ENCODE assay signal across 9 mouse cellular contexts in genomic region chr17:29305058-29305806, GRCm38 (mm10). TPM values are rescaled to one million over a fixed set of nuclear protein-coding genes. Genes with fewer than 3 reads are reported as not detected.
DNase-seq lines count a peak whose midpoint lies in the region; ATAC-seq and TF ChIP-seq lines count a peak whose summit lies in the region.
"Had no signal": no experiment of that assay in that cellular context is flagged by ENCODE, and none has a peak within 500 bp of the region (broad histone marks: within the 10 kb centered on the region; RNA-seq: fewer than 3 reads in every experiment).

No protein-coding gene starts in this region.

- no peak overlapping the region for H3K9ac ChIP-seq in forebrain, embryonic 11.5 days (ENCODE audit: low read length)
- no peak overlapping the region for H3K9ac ChIP-seq in forebrain, postnatal 0 days
- H3K9ac ChIP-seq in limb, embryonic 14.5 days (ENCODE audit: low read depth, low read length, severe bottlenecking): 0 out of 2 replicates have a peak overlapping the region, but pooled peaks have one; percentile 12

- peak; percentile 60 for DNase-seq in forebrain, embryonic 11.5 days (ENCODE audit: low spot score)
- DNase-seq in forebrain, postnatal 0 days: no peak
- DNase-seq in brain, adult 2 months (ENCODE audit: low read depth, low spot score): peak; percentile 45
- DNase-seq in heart, adult 9 months (ENCODE audit: low spot score in 2 of 2): peak; percentile 56 to 61
- DNase-seq in limb, embryonic 14.5 days (ENCODE audit: low spot score): peak; percentile 49
- DNase-seq in frontal cortex, postnatal 10 days (ENCODE audit: low spot score in 2 of 2): no peak
- no peak for DNase-seq in adrenal gland, postnatal 4 days (ENCODE audit: low spot score in 2 of 2)
- DNase-seq in right cerebral cortex, postnatal 10 days (ENCODE audit: low spot score in 2 of 2): no peak

- 31% methylated on average over 15 of the region's 15 CpGs for WGBS in forebrain, embryonic 11.5 days
- 27% methylated on average over 15 of the region's 15 CpGs for WGBS in forebrain, postnatal 0 days
- 14% methylated on average over 15 of the region's 15 CpGs for WGBS in limb, embryonic 14.5 days

- H3K9me3 ChIP-seq in forebrain, embryonic 11.5 days (ENCODE audit: control insufficient read depth, low read length): no peaks in the 10 kb centered on the region
- H3K9me3 ChIP-seq in forebrain, postnatal 0 days (ENCODE audit: low read length): no peaks in the 10 kb centered on the region
- no peaks in the 10 kb centered on the region for H3K9me3 ChIP-seq in limb, embryonic 14.5 days (ENCODE audit: control insufficient read depth, low read length)

- H3K4me2 ChIP-seq in forebrain, embryonic 11.5 days (ENCODE audit: low read depth, low read length, severe bottlenecking): no peak overlapping the region
- H3K4me2 ChIP-seq in forebrain, postnatal 0 days (ENCODE audit: low read depth): no peak overlapping the region
- H3K4me2 ChIP-seq in limb, embryonic 14.5 days (replicated peaks; ENCODE audit: low read depth, low read length, severe bottlenecking): peak overlapping the region; percentile 10

- H3K27me3 ChIP-seq in forebrain, embryonic 11.5 days (ENCODE audit: control insufficient read depth, insufficient read depth, low read length): no peaks in the 10 kb centered on the region
- H3K27me3 ChIP-seq in forebrain, postnatal 0 days (ENCODE audit: insufficient read depth, low read length): no peaks in the 10 kb centered on the region
- H3K27me3 ChIP-seq in limb, embryonic 14.5 days (ENCODE audit: control insufficient read depth, insufficient read depth, low read length): no peaks in the 10 kb centered on the region

- H3K27ac ChIP-seq in forebrain, embryonic 11.5 days (ENCODE audit: low read depth, low read length): no peak overlapping the region
- H3K27ac ChIP-seq in forebrain, postnatal 0 days (ENCODE audit: low read depth, low read length): no peak overlapping the region
- H3K27ac ChIP-seq in limb, embryonic 14.5 days (replicated peaks; ENCODE audit: low read depth, low read length): peak overlapping the region; percentile 43; the same call in 1 of the 2 replicates

- H3K4me1 ChIP-seq in forebrain, embryonic 11.5 days (replicated peaks; ENCODE audit: control insufficient read depth, insufficient read depth, low read length): peaks cover 4% of the 10 kb centered on the region; the same call in 1 of the 2 replicates
- H3K4me1 ChIP-seq in forebrain, postnatal 0 days (ENCODE audit: insufficient read depth): no peaks in the 10 kb centered on the region
- peaks cover 37% of the 10 kb centered on the region for H3K4me1 ChIP-seq in limb, embryonic 14.5 days (ENCODE audit: control insufficient read depth, insufficient read depth, low read length)

- ATAC-seq in forebrain, embryonic 11.5 days (replicated peaks; ENCODE audit: low FRiP score): no peak
- no peak for ATAC-seq in forebrain, postnatal 0 days
- no peak for ATAC-seq in limb, embryonic 14.5 days (ENCODE audit: low FRiP score, low read depth)

- no peak for TF ChIP-seq POLR2A in limb, embryonic 14.5 days (IDR thresholded peaks at IDR 0.05; ENCODE audit: borderline replicate concordance, extremely low read depth, insufficient read depth, insufficient read length)

- peaks cover 1% of the 10 kb centered on the region for H3K36me3 ChIP-seq in forebrain, embryonic 11.5 days (ENCODE audit: control insufficient read depth, insufficient read depth, low read length)
- H3K36me3 ChIP-seq in forebrain, postnatal 0 days (ENCODE audit: insufficient read depth): peaks cover 15% of the 10 kb centered on the region
- peaks cover 7% of the 10 kb centered on the region for H3K36me3 ChIP-seq in limb, embryonic 14.5 days (ENCODE audit: control insufficient read depth, insufficient read depth, low read length)

- H3K4me3 ChIP-seq in forebrain, embryonic 11.5 days (ENCODE audit: low read depth, low read length): no peak overlapping the region
- H3K4me3 ChIP-seq in forebrain, postnatal 0 days (ENCODE audit: low read depth, low read length): no peak overlapping the region
- no peak overlapping the region for H3K4me3 ChIP-seq in limb, embryonic 14.5 days (replicated peaks; ENCODE audit: low read length)
- H3K4me3 ChIP-seq: megakaryocyte, embryonic 14.5 days had no signal

- no peak for TF ChIP-seq CTCF in forebrain, postnatal 0 days (IDR thresholded peaks at IDR 0.05; ENCODE audit: low read depth)

RNA-seq across cellular contexts. Expression of gene Pi16, which starts 12.2 kb away (rescaled TPM):
- polyA plus RNA-seq in forebrain, embryonic 11.5 days (2014; fragmentation: Nextera tagmentation; extraction: Ambion mirVana): 0.59 and 0.72 TPM in 2 replicates
- total RNA-seq in forebrain, postnatal 0 days (2014; rRNA removed): 3.5 and 5.7 TPM in 2 replicates
- polyA plus RNA-seq in forebrain, postnatal 0 days (2015; fragmentation: Nextera tagmentation; extraction: Ambion mirVana): 1.7 and 2.0 TPM in 2 replicates
- 2.0 and 2.6 TPM in 2 replicates for polyA plus RNA-seq in limb, embryonic 14.5 days (2012; rRNA removed)
- 1.4 and 2.2 TPM in 2 replicates for polyA plus RNA-seq in limb, embryonic 14.5 days (2014; fragmentation: Nextera tagmentation; extraction: Ambion mirVana)
- total RNA-seq in adrenal gland, postnatal 4 days (2021): 10 to 100 TPM; 11.3 to 13.3 TPM

RNA-seq across cellular contexts. Expression of gene BC004004, which starts 36.6 kb away (rescaled TPM):
- polyA plus RNA-seq in forebrain, embryonic 11.5 days (2014; fragmentation: Nextera tagmentation; extraction: Ambion mirVana): 58.2 and 61.5 TPM in 2 replicates
- 121 and 128 TPM in 2 replicates for total RNA-seq in forebrain, postnatal 0 days (2014; rRNA removed)
- 153 and 174 TPM in 2 replicates for polyA plus RNA-seq in forebrain, postnatal 0 days (2015; fragmentation: Nextera tagmentation; extraction: Ambion mirVana)
- 58.7 and 64.6 TPM in 2 replicates for polyA plus RNA-seq in limb, embryonic 14.5 days (2012; rRNA removed)
- polyA plus RNA-seq in limb, embryonic 14.5 days (2014; fragmentation: Nextera tagmentation; extraction: Ambion mirVana): 85.3 and 87.6 TPM in 2 replicates
- 100 to 1,000 TPM; 115 to 116 TPM for total RNA-seq in adrenal gland, postnatal 4 days (2021)

RNA-seq across cellular contexts. Expression of gene Ppil1, which starts 41.2 kb away (rescaled TPM):
- polyA plus RNA-seq in forebrain, embryonic 11.5 days (2014; fragmentation: Nextera tagmentation; extraction: Ambion mirVana): 180 and 188 TPM in 2 replicates
- total RNA-seq in forebrain, postnatal 0 days (2014; rRNA removed): 67.8 and 79.7 TPM in 2 replicates
- polyA plus RNA-seq in forebrain, postnatal 0 days (2015; fragmentation: Nextera tagmentation; extraction: Ambion mirVana): 103 and 106 TPM in 2 replicates
- polyA plus RNA-seq in limb, embryonic 14.5 days (2012; rRNA removed): 76.5 and 78.5 TPM in 2 replicates
- 130 and 132 TPM in 2 replicates for polyA plus RNA-seq in limb, embryonic 14.5 days (2014; fragmentation: Nextera tagmentation; extraction: Ambion mirVana)
- 10 to 100 TPM; 31.2 to 33.2 TPM for total RNA-seq in adrenal gland, postnatal 4 days (2021)

RNA-seq across cellular contexts. Expression of gene Mtch1, which starts 42.5 kb away (rescaled TPM):
- polyA plus RNA-seq in forebrain, embryonic 11.5 days (2014; fragmentation: Nextera tagmentation; extraction: Ambion mirVana): 332 and 420 TPM in 2 replicates
- total RNA-seq in forebrain, postnatal 0 days (2014; rRNA removed): 556 and 595 TPM in 2 replicates
- polyA plus RNA-seq in forebrain, postnatal 0 days (2015; fragmentation: Nextera tagmentation; extraction: Ambion mirVana): 459 and 504 TPM in 2 replicates
- 469 and 541 TPM in 2 replicates for polyA plus RNA-seq in limb, embryonic 14.5 days (2012; rRNA removed)
- 420 and 443 TPM in 2 replicates for polyA plus RNA-seq in limb, embryonic 14.5 days (2014; fragmentation: Nextera tagmentation; extraction: Ambion mirVana)
- total RNA-seq in adrenal gland, postnatal 4 days (2021): 100 to 1,000 TPM; 309 to 341 TPM

RNA-seq across cellular contexts. Expression of gene Fgd2, which starts 55.5 kb away (rescaled TPM):
- polyA plus RNA-seq in forebrain, embryonic 11.5 days (2014; fragmentation: Nextera tagmentation; extraction: Ambion mirVana): 2.4 TPM in 2 replicates
- 15.9 and 17.3 TPM in 2 replicates for total RNA-seq in forebrain, postnatal 0 days (2014; rRNA removed)
- 9.2 and 14.1 TPM in 2 replicates for polyA plus RNA-seq in forebrain, postnatal 0 days (2015; fragmentation: Nextera tagmentation; extraction: Ambion mirVana)
- 9.4 and 10.8 TPM in 2 replicates for polyA plus RNA-seq in limb, embryonic 14.5 days (2012; rRNA removed)
- polyA plus RNA-seq in limb, embryonic 14.5 days (2014; fragmentation: Nextera tagmentation; extraction: Ambion mirVana): 6.2 and 8.4 TPM in 2 replicates
- total RNA-seq in adrenal gland, postnatal 4 days (2021): 1 to 10 TPM; 5.6 to 6.5 TPM

Comparison
In these comparisons a context has a peak if more than half of its experiments do, and no peak if none do; other contexts are left out.
1. DNase-seq: peak in forebrain, embryonic 11.5 days (single experiment), brain, adult 2 months (single experiment), heart, adult 9 months (2 of 2) and limb, embryonic 14.5 days (single experiment); none in forebrain, postnatal 0 days (single experiment), frontal cortex, postnatal 10 days (0 of 2), adrenal gland, postnatal 4 days (0 of 2) and right cerebral cortex, postnatal 10 days (0 of 2).